Mouse (Mus musculus): ENCODE measurements around the gene Itpr1.
"Not testable (repeated sequence)": the region's sequence is repeated elsewhere in the genome, so short reads cannot be mapped to it uniquely, and the experiment has no call there.

The Itpr1 gene

GRCm38 (mm10) chr6:108557576-108558322, 344.9 kb downstream of the Itpr1 start:
- no peak for DNase-seq

GRCm38 (mm10) chr6:108559226-108559625, 346.3 kb downstream of the Itpr1 start:
- DNase-seq, result not testable (repeated sequence)

- no peak for DNase-seq
Observed at GRCm38 (mm10) chr6:108562971-108563370, 350.1 kb downstream of the Itpr1 start.

GRCm38 (mm10) chr6:108565447-108565846, 352.6 kb downstream of the Itpr1 start:
- DNase-seq, result not testable (repeated sequence)

- DNase-seq, result no peak
Observed at GRCm38 (mm10) chr6:108566549-108566948, 353.7 kb downstream of the Itpr1 start.

GRCm38 (mm10) chr6:108569460-108570187, 356.7 kb downstream of the Itpr1 start:
- DNase-seq, result no peak

- peak; percentile 17 to 22 for DNase-seq
Observed at GRCm38 (mm10) chr6:108570351-108571041, 357.6 kb downstream of the Itpr1 start.

GRCm38 (mm10) chr6:108571042-108571590, 358.2 kb downstream of the Itpr1 start:
- DNase-seq, result peak; percentile 69 to 78

- no peak for DNase-seq
Observed at GRCm38 (mm10) chr6:108572646-108573045, 359.8 kb downstream of the Itpr1 start.

- DNase-seq, result peak; percentile 42 to 53
Observed at GRCm38 (mm10) chr6:108577056-108577455, 364.2 kb downstream of the Itpr1 start.

GRCm38 (mm10) chr6:108588426-108588825, 375.5 kb downstream of the Itpr1 start:
- no peak for DNase-seq

GRCm38 (mm10) chr6:108592227-108592626, 379.3 kb downstream of the Itpr1 start:
- DNase-seq, result peak in 1 of 2 experiments; percentile 12

GRCm38 (mm10) chr6:108592636-108593035, 379.7 kb downstream of the Itpr1 start:
- DNase-seq, result peak; percentile 9 to 19

GRCm38 (mm10) chr6:108594171-108594841, 381.4 kb downstream of the Itpr1 start:
- DNase-seq, result no peak

- no peak for DNase-seq
Observed at GRCm38 (mm10) chr6:108598691-108599090, 385.8 kb downstream of the Itpr1 start.

GRCm38 (mm10) chr6:108599317-108599716, 386.4 kb downstream of the Itpr1 start:
- no peak for DNase-seq

All from cerebellum, postnatal 10 days (tissue).